Mouse (Mus musculus) heart, postnatal 0 days (tissue): ENCODE results near the gene Nckap5. TPM values are rescaled to one million over a fixed set of nuclear protein-coding genes. Genes with fewer than 3 reads are reported as not detected.

Source experiments
- ATAC-seq: fragments of 200-750 bp; cut with Nextera tagmentation; 2 replicates; pipeline ENCODE4 v1.8.0; 2017; ENCODE audit warnings: low read depth, moderate number of reproducible peaks, moderate library complexity; ENCODE audit not compliant: insufficient read depth
- DNase-seq: peaks from one replicate; pipeline ENCODE4 v3.0.0-alpha.2; 2016; ENCODE audit warnings: low spot score
- H3K27ac ChIP-seq: fragments of 300-500 bp; sonication (generic); 2 replicates; pipeline ENCODE4 v1.5.1; 2014; ENCODE audit warnings: low read depth, mild to moderate bottlenecking
- H3K27me3 ChIP-seq: fragments of 300-500 bp; sonication (generic); 2 replicates; pipeline ENCODE4 v1.6.1; 2014; ENCODE audit warnings: low read length, mixed read lengths; ENCODE audit not compliant: control insufficient read depth, insufficient read depth
- H3K36me3 ChIP-seq: fragments of 300-500 bp; sonication (generic); replicated peaks from 2 replicates; pipeline ENCODE4 v1.6.1; 2014; ENCODE audit warnings: low read length, mixed read lengths; ENCODE audit not compliant: control insufficient read depth, insufficient read depth
- H3K4me1 ChIP-seq: fragments of 300-500 bp; sonication (generic); 2 replicates; pipeline ENCODE4 v1.6.1; 2014; ENCODE audit warnings: antibody characterized with exemption; ENCODE audit not compliant: control insufficient read depth, insufficient read depth
- H3K4me2 ChIP-seq: fragments of 300-500 bp; sonication (generic); 2 replicates; pipeline ENCODE4 v1.6.1; 2014; ENCODE audit warnings: low read depth, mild to moderate bottlenecking, low read length, moderate library complexity
- H3K4me3 ChIP-seq: fragments of 300-500 bp; sonication (generic); 2 replicates; pipeline ENCODE4 v1.5.1; 2014; ENCODE audit warnings: low read depth, low read length
- H3K9ac ChIP-seq: fragments of 300-500 bp; sonication (generic); replicated peaks from 2 replicates; pipeline ENCODE4 v1.6.1; 2014; ENCODE audit warnings: low read depth, low read length, mixed read lengths
- H3K9me3 ChIP-seq: fragments of 300-500 bp; sonication (generic); replicated peaks from 2 replicates; pipeline ENCODE4 v1.6.1; 2016; ENCODE audit warnings: low read length; ENCODE audit not compliant: control insufficient read depth
- CTCF ChIP-seq: IDR thresholded peaks from 2 replicates; pipeline ENCODE4 v1.5.1; 2016; ENCODE audit warnings: antibody characterized with exemption, control low read depth, low read depth
- EP300 ChIP-seq: IDR thresholded peaks from 2 replicates; pipeline ENCODE4 v1.6.1; 2016; ENCODE audit warnings: antibody characterized with exemption, low read depth
- WGBS: fragments of 180-500 bp; shearing (Covaris S2); extraction: QIAGEN DNeasy Blood & Tissue Kit; methylation state at CpG from one replicate; pipeline ENCODE4 v1.1.7; 2014; 5-methylcytosine and 5-hydroxymethylcytosine counted together
- polyA plus RNA-seq: library from polyadenylated mRNA; unstranded; fragments of >200 nt; fragmentation: Nextera tagmentation; extraction: Ambion mirVana; gene quantifications from 2 replicates; pipeline ENCODE4 v1.2.1, GENCODE M21; 2015
- total RNA-seq: library from RNA; depleted of rRNA; stranded (reverse); fragments of >200 nt; gene quantifications from 2 replicates; pipeline ENCODE4 v1.2.3, GENCODE M21; 2014; ENCODE audit warnings: low replicate concordance

Gene Nckap5
- total and polyA plus RNA-seq, 2 experiments from 2014 or later, result 4.6 to 14.5 TPM

GRCm38 (mm10) chr1:125910211-125910870 lies 920.3 kb downstream of the Nckap5 start:
- Histone ChIP-seq H3K9me3 (no peaks in the 10 kb centered on the region), H3K4me3 (peak overlapping the region; percentile 48; the same call in 1 of the 2 replicates), H3K9ac (no peak overlapping the region), H3K36me3 (no peaks in the 10 kb centered on the region), H3K27me3 (peaks cover 46% of the 10 kb centered on the region), H3K4me1 (peaks cover 4% of the 10 kb centered on the region; the same call in 1 of the 2 replicates), H3K27ac (no peak overlapping the region), H3K4me2 (peak overlapping the region; percentile 84; the same call in 1 of the 2 replicates)
- DNase-seq (peak; percentile 11), ATAC-seq (no peak)
- 11% methylated on average over 14 of the region's 14 CpGs for WGBS
- peak; percentile 41 for TF ChIP-seq CTCF
- TF ChIP-seq EP300, result no peak

- no peak overlapping the region for H3K4me2 ChIP-seq
- H3K27ac ChIP-seq, result no peak overlapping the region
- DNase-seq (no peak), ATAC-seq (no peak)
- no peaks in the 10 kb centered on the region for H3K9me3 ChIP-seq
- H3K27me3 ChIP-seq, result no peaks in the 10 kb centered on the region
- H3K9ac ChIP-seq, result no peak overlapping the region
- no peaks in the 10 kb centered on the region for H3K4me1 ChIP-seq
- H3K36me3 ChIP-seq, result no peaks in the 10 kb centered on the region
- no peak overlapping the region for H3K4me3 ChIP-seq
- TF ChIP-seq CTCF, result no peak
- TF ChIP-seq EP300, result no peak
- WGBS, result 87% methylated on average over 9 of the region's 9 CpGs
Observed at GRCm38 (mm10) chr1:125893158-125893557, 937.4 kb downstream of the Nckap5 start.

- H3K4me1 ChIP-seq, result no peaks in the 10 kb centered on the region
- no peak overlapping the region for H3K4me3 ChIP-seq
- no peak for TF ChIP-seq CTCF
- no peak for TF ChIP-seq EP300
- DNase-seq (no peak), ATAC-seq (no peak)
- no peaks in the 10 kb centered on the region for H3K36me3 ChIP-seq
- no peak overlapping the region for H3K9ac ChIP-seq
- 49% methylated on average over 7 of the region's 7 CpGs for WGBS
- no peaks in the 10 kb centered on the region for H3K27me3 ChIP-seq
- no peaks in the 10 kb centered on the region for H3K9me3 ChIP-seq
- H3K4me2 ChIP-seq, result no peak overlapping the region
- H3K27ac ChIP-seq, result no peak overlapping the region
Observed at GRCm38 (mm10) chr1:125870056-125870455, 960.5 kb downstream of the Nckap5 start.
